Mouse (Mus musculus) embryonic facial prominence, embryonic 11.5 days (tissue): Measurements from ENCODE around the gene Kcnj13. TPM values are rescaled to one million over a fixed set of nuclear protein-coding genes. Genes with fewer than 3 reads are reported as not detected.

Experiments
- ATAC-seq: fragments of 200-750 bp; cut with Nextera tagmentation; replicated peaks from 2 replicates; pipeline ENCODE4 v1.8.0; 2017; ENCODE audit warnings: low read depth; ENCODE audit not compliant: insufficient number of reproducible peaks, low FRiP score, low TSS enrichment
- DNase-seq: peaks from one replicate; pipeline ENCODE4 v3.0.0-alpha.2; 2015; ENCODE audit warnings: low spot score
- H3K27ac ChIP-seq: fragments of 300-500 bp; sonication (generic); replicated peaks from 2 replicates; pipeline ENCODE4 v1.5.1; 2014; ENCODE audit warnings: mild to moderate bottlenecking, low read depth, low read length, control low read depth
- H3K27me3 ChIP-seq: fragments of 300-500 bp; sonication (generic); 2 replicates; pipeline ENCODE4 v1.6.1; 2014; ENCODE audit warnings: mild to moderate bottlenecking, low read length, moderate library complexity, mixed read lengths; ENCODE audit not compliant: control insufficient read depth, insufficient read depth
- H3K36me3 ChIP-seq: fragments of 300-500 bp; sonication (generic); replicated peaks from 2 replicates; pipeline ENCODE4 v1.6.1; 2014; ENCODE audit warnings: low read depth, mild to moderate bottlenecking, low read length, moderate library complexity, mixed read lengths; ENCODE audit not compliant: control insufficient read depth, insufficient read depth
- H3K4me1 ChIP-seq: fragments of 300-500 bp; sonication (generic); 2 replicates; pipeline ENCODE4 v1.6.1; 2014; ENCODE audit warnings: low read length, mixed read lengths; ENCODE audit not compliant: control insufficient read depth, insufficient read depth
- H3K4me2 ChIP-seq: fragments of 300-500 bp; sonication (generic); 2 replicates; pipeline ENCODE4 v1.6.1; 2014; ENCODE audit warnings: low read depth, mild to moderate bottlenecking, control low read depth, low read length, moderate library complexity
- H3K4me3 ChIP-seq: fragments of 300-500 bp; sonication (generic); 2 replicates; pipeline ENCODE4 v1.5.1; 2014; ENCODE audit warnings: low read depth, low read length, control low read depth
- H3K9ac ChIP-seq: fragments of 300-500 bp; sonication (generic); replicated peaks from 2 replicates; pipeline ENCODE4 v1.6.1; 2014; ENCODE audit warnings: mild to moderate bottlenecking, control low read depth, low read length
- H3K9me3 ChIP-seq: fragments of 300-500 bp; sonication (generic); replicated peaks from 2 replicates; pipeline ENCODE4 v1.6.1; 2016; ENCODE audit warnings: mild to moderate bottlenecking, low read length, inconsistent platforms, mixed read lengths; ENCODE audit not compliant: control insufficient read depth
- WGBS: fragments of 180-500 bp; shearing (Covaris S2); extraction: QIAGEN DNeasy Blood & Tissue Kit; methylation state at CpG from one replicate; pipeline ENCODE4 v1.1.7; 2014; 5-methylcytosine and 5-hydroxymethylcytosine counted together
- polyA plus RNA-seq: library from polyadenylated mRNA; unstranded; fragments of >200 nt; fragmentation: Nextera tagmentation; extraction: Ambion mirVana; gene quantifications from 2 replicates; pipeline ENCODE4 v1.2.1, GENCODE M21; 2014

Gene Kcnj13
- polyA plus RNA-seq = 0.25 and 0.99 TPM in 2 replicates

DNA sequence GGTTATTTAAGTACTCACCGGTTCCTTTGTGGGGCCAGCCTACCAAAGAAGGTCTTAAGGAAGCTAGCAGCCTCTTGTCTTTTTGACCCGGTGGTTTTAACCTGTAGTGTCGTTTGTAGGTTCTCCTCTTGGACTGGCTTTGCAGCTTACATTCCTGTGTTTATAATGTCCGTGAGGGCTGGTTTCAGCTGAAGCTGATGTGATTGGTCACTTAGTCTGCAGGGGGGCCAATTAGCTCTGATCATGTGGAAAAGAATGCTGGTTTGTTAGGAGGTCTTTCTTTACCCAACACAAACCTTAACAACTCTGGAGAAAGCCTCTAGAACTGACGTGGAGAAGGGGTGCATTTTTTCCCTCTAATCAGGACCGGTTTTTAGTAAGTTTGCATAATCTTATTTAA is at the start of gene Kcnj13:
Gene Kcnj13, minus strand, starts transcription at position 136 of the 400 bp plus-strand sequence.
- Histone ChIP-seq H3K36me3 (no peaks in the 10 kb centered on the region), H3K9me3 (no peaks in the 10 kb centered on the region), H3K4me2 (no peak within 1 kb of the TSS), H3K27me3 (no peaks in the 10 kb centered on the region), H3K4me1 (no peaks in the 10 kb centered on the region), H3K4me3 (no peak within 1 kb of the TSS), H3K9ac (no peak within 1 kb of the TSS), H3K27ac (no peak within 1 kb of the TSS)
- DNase-seq = peak; percentile 7
- WGBS = 36% methylated on average over 6 of the region's 6 CpGs
- no peak for ATAC-seq

DNA sequence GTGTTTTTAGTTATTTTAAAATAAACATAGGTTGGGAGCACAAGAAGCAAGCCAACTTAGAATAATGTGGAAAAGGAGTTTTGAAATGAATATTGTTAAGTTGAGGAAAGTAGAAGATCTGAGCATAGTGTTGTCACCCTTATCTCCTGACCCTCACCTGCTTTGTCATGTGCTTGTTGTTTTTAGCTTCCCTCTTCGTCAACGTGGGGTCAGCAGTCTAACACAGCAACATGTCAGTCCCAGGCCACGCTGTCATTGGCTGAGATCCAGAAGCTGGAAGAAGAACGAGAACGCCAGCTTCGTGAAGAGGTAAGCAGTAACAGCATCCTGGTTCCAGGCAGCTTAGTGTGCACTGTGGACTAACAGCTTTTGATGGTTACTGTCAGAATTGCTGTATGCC is 42.1 kb upstream of the Kcnj13 start:
- Histone ChIP-seq H3K9ac (no peak overlapping the region), H3K4me1 (no peaks in the 10 kb centered on the region), H3K9me3 (no peaks in the 10 kb centered on the region), H3K4me3 (no peak overlapping the region), H3K36me3 (peaks cover 6% of the 10 kb centered on the region), H3K27me3 (no peaks in the 10 kb centered on the region), H3K27ac (no peak overlapping the region), H3K4me2 (no peak overlapping the region)
- no peak for DNase-seq
- WGBS = 87% methylated on average over 6 of the region's 6 CpGs
- ATAC-seq = no peak

DNA sequence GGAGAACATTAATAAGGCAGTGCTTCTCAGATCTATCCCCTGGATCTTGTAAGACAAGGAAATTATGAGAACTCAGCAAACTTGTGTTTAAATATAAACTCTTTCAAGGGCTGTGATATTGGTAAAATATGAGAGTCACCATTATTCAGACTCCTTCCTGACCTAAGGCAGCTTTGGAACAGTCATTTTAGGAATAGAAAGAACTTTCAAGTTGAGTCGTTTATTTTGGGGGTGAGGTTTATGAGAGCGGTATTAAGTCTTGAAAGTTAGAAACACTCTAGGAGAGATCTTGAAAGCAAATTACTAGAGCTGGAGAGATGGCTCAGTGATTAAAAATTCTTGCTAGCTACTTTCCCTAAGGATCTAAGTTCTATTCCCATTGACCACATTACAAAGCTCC is 40.6 kb upstream of the Kcnj13 start:
- Histone ChIP-seq H3K4me3 (no peak overlapping the region), H3K4me2 (no peak overlapping the region), H3K27ac (no peak overlapping the region), H3K4me1 (no peaks in the 10 kb centered on the region), H3K36me3 (peaks cover 4% of the 10 kb centered on the region), H3K27me3 (no peaks in the 10 kb centered on the region), H3K9ac (no peak overlapping the region), H3K9me3 (no peaks in the 10 kb centered on the region)
- no peak for DNase-seq
- ATAC-seq = no peak
- 92% methylated on average over 2 of the region's 2 CpGs for WGBS

DNA sequence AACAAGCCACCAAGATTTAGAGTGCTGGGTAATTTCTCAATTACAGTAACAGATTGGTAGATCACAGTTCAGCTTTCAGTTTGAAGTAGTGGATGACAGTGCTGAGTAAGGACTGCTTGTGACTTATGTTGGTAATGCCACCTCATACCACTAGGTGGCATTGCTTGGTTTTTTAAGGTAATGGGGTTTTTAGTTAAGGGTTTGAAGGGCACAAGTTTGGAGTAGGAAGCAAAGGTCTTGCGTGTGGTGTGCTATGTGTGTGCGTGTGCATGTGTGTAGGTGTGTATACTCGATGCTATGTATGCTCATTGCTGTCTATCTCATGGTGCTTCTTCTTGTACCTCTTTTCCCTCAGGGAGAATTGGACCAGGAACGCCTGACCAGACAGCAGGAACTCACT is 24.2 kb upstream of the Kcnj13 start:
- 86% methylated on average over 4 of the region's 4 CpGs for WGBS
- Histone ChIP-seq H3K4me3 (no peak overlapping the region), H3K9ac (no peak overlapping the region), H3K27ac (no peak overlapping the region), H3K9me3 (no peaks in the 10 kb centered on the region), H3K36me3 (peaks cover 3% of the 10 kb centered on the region; the same call in 1 of the 2 replicates), H3K27me3 (no peaks in the 10 kb centered on the region), H3K4me1 (no peaks in the 10 kb centered on the region), H3K4me2 (no peak overlapping the region)
- DNase-seq (peak; percentile 66), ATAC-seq (no peak)

DNA sequence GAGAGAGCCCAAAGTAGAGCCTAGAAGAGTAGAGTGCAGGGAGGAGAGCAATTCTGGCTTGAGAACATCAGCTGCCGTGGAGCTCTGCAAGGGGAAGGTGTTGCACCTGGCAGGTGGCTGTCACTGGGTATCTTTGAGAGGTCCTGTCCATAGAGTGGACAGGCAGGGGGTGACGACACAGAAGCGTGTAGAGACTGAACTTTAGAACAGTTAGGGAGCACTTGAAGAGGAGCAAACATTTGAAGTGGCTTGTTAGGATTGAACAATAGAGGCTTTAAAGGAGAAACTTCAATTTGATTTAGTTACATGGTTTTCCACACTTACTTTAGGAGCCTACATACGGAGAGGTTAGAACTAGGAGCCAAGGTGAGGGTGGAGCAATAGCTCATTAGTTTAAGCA is 14.9 kb upstream of the Kcnj13 start:
- DNase-seq (no peak), ATAC-seq (no peak)
- Histone ChIP-seq H3K4me1 (no peaks in the 10 kb centered on the region), H3K9me3 (no peaks in the 10 kb centered on the region), H3K9ac (no peak overlapping the region), H3K36me3 (no peaks in the 10 kb centered on the region; the same call in 1 of the 2 replicates), H3K4me3 (no peak overlapping the region), H3K4me2 (no peak overlapping the region), H3K27ac (no peak overlapping the region), H3K27me3 (no peaks in the 10 kb centered on the region)
- WGBS = 87% methylated on average over 4 of the region's 4 CpGs

DNA sequence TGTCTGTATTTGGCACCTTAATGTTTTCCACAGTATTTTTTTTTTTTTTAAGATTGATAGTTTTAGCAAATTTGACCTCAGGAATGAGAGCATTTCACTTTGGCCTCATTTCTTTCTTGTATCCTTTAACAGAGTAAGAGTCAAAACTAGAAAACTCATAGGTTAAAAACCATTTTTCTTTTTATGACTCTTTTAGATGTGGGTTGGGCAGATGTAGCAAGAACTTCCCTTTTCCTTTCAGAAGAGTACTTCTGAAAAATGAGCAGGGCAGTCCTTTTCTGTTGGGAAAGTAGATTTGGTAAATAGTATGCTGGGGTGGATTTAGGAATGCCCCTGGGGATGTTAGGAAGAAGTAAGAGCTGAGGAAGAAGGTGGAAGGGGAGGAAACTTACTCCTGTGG is 11.5 kb upstream of the Kcnj13 start:
- ATAC-seq (no peak), DNase-seq (no peak)
- H3K27me3 ChIP-seq = no peaks in the 10 kb centered on the region
- H3K36me3 ChIP-seq = no peaks in the 10 kb centered on the region; the same call in 1 of the 2 replicates
- H3K27ac ChIP-seq = no peak overlapping the region
- no peaks in the 10 kb centered on the region for H3K9me3 ChIP-seq
- H3K4me2 ChIP-seq = no peak overlapping the region
- no peak overlapping the region for H3K4me3 ChIP-seq
- H3K9ac ChIP-seq = no peak overlapping the region
- H3K4me1 ChIP-seq = no peaks in the 10 kb centered on the region

DNA sequence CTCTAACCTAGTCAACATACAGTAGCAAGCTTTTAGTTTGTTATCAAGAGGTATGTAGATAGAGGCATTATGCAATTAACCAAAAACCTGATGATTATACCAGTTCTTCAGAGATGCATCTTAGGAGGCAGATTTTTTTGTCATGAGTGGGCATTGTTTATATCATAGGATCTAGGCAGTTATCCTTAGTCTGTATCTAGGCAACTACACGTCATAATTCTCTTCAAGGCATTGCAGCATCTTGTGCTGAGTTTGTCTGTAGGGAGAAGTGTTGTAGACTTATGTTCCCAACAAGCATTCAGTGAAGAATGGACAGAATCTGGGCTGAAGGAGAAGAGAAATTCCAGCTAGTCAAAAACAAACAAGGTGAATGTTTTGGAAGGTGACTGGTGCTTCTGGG is 10.2 kb upstream of the Kcnj13 start:
- Histone ChIP-seq H3K27ac (no peak overlapping the region), H3K9ac (no peak overlapping the region), H3K27me3 (no peaks in the 10 kb centered on the region), H3K4me3 (no peak overlapping the region), H3K4me2 (no peak overlapping the region), H3K4me1 (no peaks in the 10 kb centered on the region), H3K36me3 (no peaks in the 10 kb centered on the region; the same call in 1 of the 2 replicates), H3K9me3 (no peaks in the 10 kb centered on the region)
- DNase-seq (no peak), ATAC-seq (no peak)
- WGBS = 93% methylated on average over 1 of the region's 1 CpGs

DNA sequence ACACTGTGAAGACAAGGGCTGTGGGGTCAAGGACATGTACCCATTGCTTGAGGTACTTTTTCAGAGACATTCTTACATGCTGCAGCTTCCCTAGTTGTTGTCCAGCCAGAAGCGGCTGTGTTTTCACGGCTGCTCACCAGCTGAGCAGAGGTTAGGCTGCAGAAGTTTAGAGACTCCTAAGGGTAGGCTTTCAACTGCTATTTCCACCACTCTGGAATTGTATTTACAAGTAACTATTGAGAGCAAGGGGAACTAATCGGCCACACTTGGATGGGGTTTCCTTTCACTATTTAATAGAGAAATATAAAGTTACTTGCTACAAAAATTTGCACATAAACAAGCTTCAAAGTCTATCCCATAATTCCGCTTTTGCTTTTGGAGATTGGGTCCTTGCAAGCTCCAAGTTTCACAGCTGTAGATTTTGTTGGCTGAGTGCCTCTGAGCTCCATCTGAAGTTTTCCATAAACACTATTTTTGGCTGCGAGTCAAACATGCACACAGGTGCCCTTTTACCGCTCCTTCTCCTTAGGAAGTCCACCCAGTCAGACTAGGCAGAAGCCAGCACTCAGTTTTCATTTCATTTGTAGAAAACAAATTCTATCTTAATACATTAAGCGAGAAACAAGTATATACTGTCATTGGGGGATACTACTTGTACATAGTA is 2.5 kb upstream of the Kcnj13 start:
- ATAC-seq (no peak), DNase-seq (no peak)
- no peak overlapping the region for H3K9ac ChIP-seq
- no peaks in the 10 kb centered on the region for H3K36me3 ChIP-seq
- no peaks in the 10 kb centered on the region for H3K4me1 ChIP-seq
- H3K4me3 ChIP-seq = no peak overlapping the region
- no peak overlapping the region for H3K27ac ChIP-seq
- H3K9me3 ChIP-seq = no peaks in the 10 kb centered on the region
- no peaks in the 10 kb centered on the region for H3K27me3 ChIP-seq
- H3K4me2 ChIP-seq = no peak overlapping the region
- WGBS = 92% methylated on average over 7 of the region's 7 CpGs
